In the genomic region with DNA sequence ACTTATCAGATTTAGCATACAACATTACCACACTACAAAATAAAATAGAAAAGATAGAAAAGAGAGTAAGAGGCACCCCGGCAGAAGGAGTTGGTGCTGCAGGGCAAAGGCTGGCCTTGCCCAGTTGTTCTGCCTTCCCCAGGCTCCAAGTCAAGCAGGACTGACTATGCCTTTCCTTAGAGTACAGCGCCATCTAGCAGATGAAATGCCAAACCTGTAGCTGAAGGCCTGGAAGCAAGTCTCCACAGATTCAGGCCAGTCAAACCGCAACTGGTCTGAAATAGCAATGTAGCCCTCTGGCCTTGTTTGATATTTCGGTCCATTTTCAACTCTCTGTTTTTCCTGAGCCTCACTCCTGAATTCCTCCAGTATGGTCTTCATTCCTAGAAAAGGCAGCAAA, we compare ENCODE assay signal across 8 mouse cellular contexts.
A peak's percentile ranks its signal among the peaks of the same experiment; 100 is the strongest.
DNase-seq lines count a peak whose midpoint lies in the region; ATAC-seq and TF ChIP-seq lines count a peak whose summit lies in the region.

No protein-coding gene starts in this region.

- H3K9me3 ChIP-seq in intestine, embryonic 16.5 days (ENCODE audit: control insufficient read depth, low read length), result no peaks in the 10 kb centered on the region
- H3K9me3 ChIP-seq in midbrain, embryonic 13.5 days, result no peaks in the 10 kb centered on the region

- no peaks in the 10 kb centered on the region for H3K4me1 ChIP-seq in intestine, embryonic 16.5 days (ENCODE audit: control insufficient read depth, insufficient read depth, low read length)
- H3K4me1 ChIP-seq in midbrain, embryonic 13.5 days (replicated peaks), result peaks cover 9% of the 10 kb centered on the region; the same call in 1 of the 2 replicates

- DNase-seq in adrenal gland, adult (ENCODE audit: inconsistent age in 2 of 2, low spot score in 1 of 2), result peak; percentile 64 to 90
- DNase-seq in cerebellum, postnatal 25 days, result peak; percentile 78 to 89
- DNase-seq in gastrocnemius, adult 2 months, result peak; percentile 80
- DNase-seq in left cerebral cortex, postnatal 10 days (ENCODE audit: extremely low spot score in 1 of 2, low spot score in 2 of 2), result peak; percentile 73 to 82
- DNase-seq in spleen, postnatal 10 days (ENCODE audit: low spot score in 2 of 2), result peak; percentile 14 to 72

- 52% methylated on average over 4 of the region's 4 CpGs for WGBS in intestine, embryonic 16.5 days
- 48% methylated on average over 4 of the region's 4 CpGs for WGBS in midbrain, embryonic 13.5 days

- no peaks in the 10 kb centered on the region for H3K27me3 ChIP-seq in intestine, embryonic 16.5 days (replicated peaks; ENCODE audit: control insufficient read depth, insufficient read depth, low read length)
- no peaks in the 10 kb centered on the region for H3K27me3 ChIP-seq in midbrain, embryonic 13.5 days

- intact Hi-C loops in gastrocnemius, adult 2 months (cut with DNase I), result loop anchor here (2.0 to 5.0 kb wide), 2 partner anchors 532 to 929 kb away; no protein-coding TSS in a partner anchor
- intact Hi-C loops in left cerebral cortex, postnatal 10 days (cut with DNase I), result loop anchor here (5.0 kb wide), 3 partner anchors 343 to 927 kb away; no protein-coding TSS in a partner anchor

- H3K9ac ChIP-seq in intestine, embryonic 16.5 days (ENCODE audit: low read depth, low read length), result no peak overlapping the region
- no peak overlapping the region for H3K9ac ChIP-seq in midbrain, embryonic 13.5 days (replicated peaks)

- peak; percentile 53 for ATAC-seq in intestine, embryonic 16.5 days
- peak; percentile 85 for ATAC-seq in midbrain, embryonic 13.5 days
- no peak for ATAC-seq in inflammation-experienced regulatory T-cells, adult 6 months

- H3K4me3 ChIP-seq in gastrocnemius, adult 2 months, result no peak overlapping the region
- no peak overlapping the region for H3K4me3 ChIP-seq in intestine, embryonic 16.5 days (ENCODE audit: low read length)
- H3K4me3 ChIP-seq in midbrain, embryonic 13.5 days (replicated peaks), result no peak overlapping the region

- peak overlapping the region; percentile 56; the same call in 1 of the 2 replicates for H3K27ac ChIP-seq in gastrocnemius, adult 2 months
- H3K27ac ChIP-seq in intestine, embryonic 16.5 days (ENCODE audit: low read length), result no peak overlapping the region
- H3K27ac ChIP-seq in midbrain, embryonic 13.5 days, result no peak overlapping the region

- H3K4me2 ChIP-seq in intestine, embryonic 16.5 days (ENCODE audit: low read depth, low read length), result no peak overlapping the region
- H3K4me2 ChIP-seq in midbrain, embryonic 13.5 days (replicated peaks), result no peak overlapping the region

- TF ChIP-seq CTCF in gastrocnemius, adult 2 months (IDR thresholded peaks at IDR 0.05), result peak; percentile 88

- no peaks in the 10 kb centered on the region for H3K36me3 ChIP-seq in intestine, embryonic 16.5 days (ENCODE audit: control insufficient read depth, insufficient read depth, low read length)
- no peaks in the 10 kb centered on the region for H3K36me3 ChIP-seq in midbrain, embryonic 13.5 days
